Mouse (Mus musculus): Measurements from ENCODE around the gene Dnah2.

DNA sequence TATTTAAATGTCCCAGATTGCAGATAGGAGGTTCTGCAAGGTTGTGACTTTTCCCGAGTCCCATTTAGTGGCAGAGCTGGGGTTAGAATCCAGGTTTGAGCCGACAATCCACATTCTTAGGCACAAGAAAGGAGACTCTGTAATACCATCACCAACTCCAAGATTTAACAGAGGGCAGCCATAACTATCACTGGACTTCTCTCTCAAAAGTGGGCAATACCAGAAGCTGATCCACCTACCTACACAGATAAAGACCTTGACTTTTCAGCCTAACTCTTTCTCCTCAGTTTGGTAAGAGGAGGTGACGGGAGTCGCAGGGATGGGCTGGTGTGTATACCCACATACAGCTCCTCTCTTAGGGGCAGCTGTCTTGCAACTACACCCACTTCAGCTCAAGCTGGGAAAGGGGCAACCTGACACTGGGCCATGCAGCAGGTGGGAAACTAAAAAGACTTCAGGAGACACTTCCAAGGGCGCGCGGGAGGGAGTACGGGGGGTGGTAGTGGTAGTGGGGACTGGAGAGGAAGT, 131.9 kb downstream of the Dnah2 start:
- no peak for TF ChIP-seq MAFK (IDR thresholded peaks at IDR 0.05; ENCODE audit: insufficient read depth, low read depth, low read length)
- no peak for TF ChIP-seq CHD2 (IDR thresholded peaks at IDR 0.05; ENCODE audit: low read depth, low read length)
